Mouse (Mus musculus): ENCODE measurements around the gene Coil. TPM values are rescaled to one million over a fixed set of nuclear protein-coding genes. Genes with fewer than 3 reads are reported as not detected.

Coil gene
- polyA plus RNA-seq, 1 experiment: 3.1 TPM

DNA sequence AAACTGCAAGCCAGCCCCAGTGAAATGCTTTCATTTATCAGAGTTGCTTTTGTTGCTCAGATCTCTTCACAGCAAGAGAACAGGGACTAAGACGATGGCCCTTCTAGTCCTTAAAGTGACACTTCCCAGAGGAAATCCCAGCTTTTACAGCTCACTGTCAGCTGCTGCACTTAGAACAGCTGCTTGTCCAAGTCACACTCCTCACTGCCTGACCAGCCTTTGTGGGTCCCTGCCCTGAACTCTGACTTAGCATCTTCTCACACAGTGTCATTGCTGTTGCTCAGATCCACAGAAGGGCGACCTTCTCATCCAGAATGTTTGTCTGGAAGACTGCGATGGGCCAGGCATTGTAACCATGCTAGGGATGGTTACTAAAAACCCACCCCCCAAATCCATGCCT lies 55.6 kb downstream of the Coil start:
- Histone ChIP-seq H3K27ac (ENCODE audit: insufficient read depth, low read depth, low read length) (no peak overlapping the region), H3K4me1 (ENCODE audit: control insufficient read depth, insufficient read depth, low read length) (peaks cover 13% of the 10 kb centered on the region; the same call in 1 of the 2 replicates), H3K36me3 (ENCODE audit: control insufficient read depth, insufficient read depth, low read length) (no peaks in the 10 kb centered on the region), H3K27me3 (replicated peaks; ENCODE audit: control insufficient read depth, insufficient read depth, low read length) (no peaks in the 10 kb centered on the region), H3K4me3 (ENCODE audit: insufficient read depth, low read depth, low read length) (no peak overlapping the region)
- no peak for TF ChIP-seq CTCF (conservative IDR thresholded peaks at IDR 0.05; ENCODE audit: insufficient read depth, insufficient read length, low read depth, low read length)
- TF ChIP-seq POLR2A (IDR thresholded peaks at IDR 0.05; ENCODE audit: low read depth, low read length): no peak
- WGBS: 69% methylated on average over 3 of the region's 3 CpGs
- peak; percentile 30 for DNase-seq

- H3K36me3 ChIP-seq (ENCODE audit: control insufficient read depth, insufficient read depth, low read length): no peaks in the 10 kb centered on the region
- TF ChIP-seq POLR2A (IDR thresholded peaks at IDR 0.05; ENCODE audit: low read depth, low read length): no peak
- no peak for TF ChIP-seq CTCF (conservative IDR thresholded peaks at IDR 0.05; ENCODE audit: insufficient read depth, insufficient read length, low read depth, low read length)
- no peak overlapping the region for H3K4me3 ChIP-seq (ENCODE audit: insufficient read depth, low read depth, low read length)
- DNase-seq: no peak
- no peaks in the 10 kb centered on the region for H3K27me3 ChIP-seq (replicated peaks; ENCODE audit: control insufficient read depth, insufficient read depth, low read length)
- no peak overlapping the region for H3K27ac ChIP-seq (ENCODE audit: insufficient read depth, low read depth, low read length)
- peaks cover 13% of the 10 kb centered on the region; the same call in 1 of the 2 replicates for H3K4me1 ChIP-seq (ENCODE audit: control insufficient read depth, insufficient read depth, low read length)
- 95% methylated on average over 3 of the region's 3 CpGs for WGBS
These were observed 56.1 kb downstream of the Coil start for GRCm38 (mm10) chr11:89026117-89026516.

DNA sequence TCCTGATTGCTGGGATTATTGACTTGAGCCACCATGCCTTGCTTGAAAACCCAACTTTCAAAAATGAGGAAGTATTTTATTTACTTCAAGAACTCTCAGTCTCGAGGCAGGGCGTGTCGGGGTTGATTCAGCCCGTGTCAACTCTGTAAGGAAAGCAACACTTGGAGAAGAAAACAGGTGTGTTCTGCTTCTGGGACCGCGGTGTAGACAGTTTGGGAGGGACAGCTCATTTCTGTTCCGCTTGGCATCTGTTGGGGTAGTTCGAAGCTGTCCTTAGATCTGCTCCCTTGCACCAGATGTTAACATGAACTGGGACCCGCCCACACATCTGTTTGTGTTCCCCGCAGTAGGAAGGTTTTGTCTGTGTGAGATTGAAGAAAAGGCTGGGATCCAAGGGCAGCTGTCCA lies 57.9 kb downstream of the Coil start:
- peak; percentile 35 for DNase-seq
- H3K4me1 ChIP-seq (ENCODE audit: control insufficient read depth, insufficient read depth, low read length): peaks cover 13% of the 10 kb centered on the region; the same call in 1 of the 2 replicates
- H3K4me3 ChIP-seq (ENCODE audit: insufficient read depth, low read depth, low read length): no peak overlapping the region
- 53% methylated on average over 10 of the region's 10 CpGs for WGBS
- H3K36me3 ChIP-seq (ENCODE audit: control insufficient read depth, insufficient read depth, low read length): no peaks in the 10 kb centered on the region
- no peaks in the 10 kb centered on the region for H3K27me3 ChIP-seq (replicated peaks; ENCODE audit: control insufficient read depth, insufficient read depth, low read length)
- TF ChIP-seq POLR2A (IDR thresholded peaks at IDR 0.05; ENCODE audit: low read depth, low read length) (no peak), CTCF (conservative IDR thresholded peaks at IDR 0.05; ENCODE audit: insufficient read depth, insufficient read length, low read depth, low read length) (no peak)
- H3K27ac ChIP-seq (ENCODE audit: insufficient read depth, low read depth, low read length): no peak overlapping the region

- peak; percentile 40 for DNase-seq
- no peak for TF ChIP-seq POLR2A (IDR thresholded peaks at IDR 0.05; ENCODE audit: low read depth, low read length)
- TF ChIP-seq CTCF (conservative IDR thresholded peaks at IDR 0.05; ENCODE audit: insufficient read depth, insufficient read length, low read depth, low read length): no peak
- 64% methylated on average over 10 of the region's 10 CpGs for WGBS
- Histone ChIP-seq H3K4me3 (ENCODE audit: insufficient read depth, low read depth, low read length) (no peak overlapping the region), H3K36me3 (ENCODE audit: control insufficient read depth, insufficient read depth, low read length) (no peaks in the 10 kb centered on the region), H3K27me3 (replicated peaks; ENCODE audit: control insufficient read depth, insufficient read depth, low read length) (no peaks in the 10 kb centered on the region), H3K4me1 (ENCODE audit: control insufficient read depth, insufficient read depth, low read length) (peaks cover 9% of the 10 kb centered on the region; the same call in 1 of the 2 replicates), H3K27ac (ENCODE audit: insufficient read depth, low read depth, low read length) (no peak overlapping the region)
These were observed 58.9 kb downstream of the Coil start for GRCm38 (mm10) chr11:89028871-89029405.

- Histone ChIP-seq H3K36me3 (ENCODE audit: control insufficient read depth, insufficient read depth, low read length) (no peaks in the 10 kb centered on the region), H3K4me3 (ENCODE audit: insufficient read depth, low read depth, low read length) (no peak overlapping the region), H3K4me1 (ENCODE audit: control insufficient read depth, insufficient read depth, low read length) (no peaks in the 10 kb centered on the region), H3K27ac (ENCODE audit: insufficient read depth, low read depth, low read length) (no peak overlapping the region), H3K27me3 (replicated peaks; ENCODE audit: control insufficient read depth, insufficient read depth, low read length) (no peaks in the 10 kb centered on the region)
- no peak for DNase-seq
- no peak for TF ChIP-seq CTCF (conservative IDR thresholded peaks at IDR 0.05; ENCODE audit: insufficient read depth, insufficient read length, low read depth, low read length)
- TF ChIP-seq POLR2A (IDR thresholded peaks at IDR 0.05; ENCODE audit: low read depth, low read length): no peak
- WGBS: 85% methylated on average over 6 of the region's 6 CpGs
These were observed 60.5 kb downstream of the Coil start for GRCm38 (mm10) chr11:89030552-89030951.

DNA sequence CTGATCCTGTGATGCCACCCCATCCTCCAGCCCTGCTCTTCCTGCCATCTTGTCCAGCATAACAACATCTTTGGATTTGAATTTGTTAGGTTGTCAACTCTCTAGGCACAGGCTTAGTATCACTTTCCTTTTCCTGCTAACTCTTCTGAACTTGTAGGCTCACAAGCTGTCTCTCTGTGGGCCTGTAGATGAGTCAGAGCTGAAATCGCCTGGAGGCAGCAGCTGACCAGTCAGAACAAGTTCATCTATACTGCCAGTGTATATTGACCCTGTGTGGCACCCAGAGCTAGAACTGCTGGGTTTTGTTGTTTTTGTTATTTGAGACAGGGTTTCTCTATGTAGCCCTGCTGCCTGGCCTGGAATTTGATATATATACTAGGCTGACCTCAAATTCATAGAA lies 61.1 kb downstream of the Coil start:
- DNase-seq: no peak
- TF ChIP-seq CTCF (conservative IDR thresholded peaks at IDR 0.05; ENCODE audit: insufficient read depth, insufficient read length, low read depth, low read length): no peak
- TF ChIP-seq POLR2A (IDR thresholded peaks at IDR 0.05; ENCODE audit: low read depth, low read length): no peak
- 57% methylated on average over 1 of the region's 1 CpGs for WGBS
- Histone ChIP-seq H3K27ac (ENCODE audit: insufficient read depth, low read depth, low read length) (no peak overlapping the region), H3K4me1 (ENCODE audit: control insufficient read depth, insufficient read depth, low read length) (no peaks in the 10 kb centered on the region), H3K4me3 (ENCODE audit: insufficient read depth, low read depth, low read length) (no peak overlapping the region), H3K27me3 (replicated peaks; ENCODE audit: control insufficient read depth, insufficient read depth, low read length) (no peaks in the 10 kb centered on the region), H3K36me3 (ENCODE audit: control insufficient read depth, insufficient read depth, low read length) (no peaks in the 10 kb centered on the region)

DNA sequence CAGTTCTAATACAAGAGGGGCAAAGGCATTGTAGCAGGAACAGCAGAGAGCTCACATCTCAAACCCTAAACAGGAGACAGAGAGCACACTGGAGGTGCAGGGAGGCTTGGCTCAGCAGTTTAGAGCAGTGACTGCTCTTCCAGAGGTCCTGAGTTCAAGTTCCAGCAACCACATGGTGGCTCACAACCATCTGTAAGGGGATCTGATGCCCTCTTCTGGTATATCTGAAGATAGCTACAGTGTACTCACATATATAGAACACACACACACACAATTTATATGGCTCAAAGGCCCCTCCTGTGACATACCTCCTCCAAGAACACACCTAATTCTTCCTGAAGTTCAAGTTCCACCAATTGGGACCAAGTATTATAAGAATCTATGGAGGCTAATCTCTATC lies 64.5 kb downstream of the Coil start:
- no peaks in the 10 kb centered on the region for H3K36me3 ChIP-seq (ENCODE audit: control insufficient read depth, insufficient read depth, low read length)
- no peaks in the 10 kb centered on the region for H3K27me3 ChIP-seq (replicated peaks; ENCODE audit: control insufficient read depth, insufficient read depth, low read length)
- no peak for DNase-seq
- no peak; the same call in 1 of the 2 replicates for TF ChIP-seq CTCF (conservative IDR thresholded peaks at IDR 0.05; ENCODE audit: insufficient read depth, insufficient read length, low read depth, low read length)
- TF ChIP-seq POLR2A (IDR thresholded peaks at IDR 0.05; ENCODE audit: low read depth, low read length): no peak
- H3K4me3 ChIP-seq (ENCODE audit: insufficient read depth, low read depth, low read length): no peak overlapping the region
- H3K4me1 ChIP-seq (ENCODE audit: control insufficient read depth, insufficient read depth, low read length): no peaks in the 10 kb centered on the region
- no peak overlapping the region for H3K27ac ChIP-seq (ENCODE audit: insufficient read depth, low read depth, low read length)
